Mouse (Mus musculus) G1E (cell line): ENCODE data around the gene Gm5868.

Experiments used
- CTCF ChIP-seq: IDR thresholded peaks from 2 replicates; pipeline ENCODE4 v1.5.1; 2012; ENCODE audit warnings: low read depth, low read length, inconsistent platforms, mixed read lengths
- GATA1 ChIP-seq: IDR thresholded peaks from 2 replicates; pipeline ENCODE4 v1.6.1; 2012; ENCODE audit warnings: borderline replicate concordance, low read length, inconsistent platforms, mixed read lengths
- POLR2AphosphoS5 ChIP-seq: IDR thresholded peaks from 2 replicates; pipeline ENCODE4 v1.6.1; 2012; ENCODE audit warnings: low read depth, low read length, inconsistent platforms; ENCODE audit not compliant: insufficient replicate concordance
- TAL1 ChIP-seq: conservative IDR thresholded peaks from 2 replicates; pipeline ENCODE4 v1.6.1; 2012; ENCODE audit warnings: low read depth, low read length, inconsistent platforms, mixed read lengths

DNA sequence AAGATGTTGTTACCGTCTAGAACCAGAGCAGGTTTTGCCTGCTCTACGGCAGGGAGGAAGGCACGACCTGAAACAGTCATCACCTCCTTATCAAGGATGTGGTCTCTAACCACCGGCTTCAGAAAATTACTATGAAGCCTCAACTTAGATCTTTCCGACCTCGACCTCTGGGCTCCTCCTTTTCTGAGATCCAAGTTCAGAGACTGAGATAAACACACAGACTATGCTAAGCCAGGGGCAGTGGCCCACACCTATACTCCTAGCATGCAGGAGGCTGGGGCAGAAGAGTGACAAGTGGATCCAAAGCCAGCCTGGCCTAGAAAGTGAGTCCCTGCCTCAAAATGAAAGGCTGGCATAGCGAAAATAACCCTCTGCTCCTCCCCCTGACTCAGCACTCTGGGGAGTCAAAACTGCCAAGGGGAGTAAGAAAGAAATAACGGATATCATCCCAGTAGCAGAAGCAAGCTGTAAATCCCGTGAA lies 47.5 kb upstream of the Gm5868 start:
- no peak for TF ChIP-seq CTCF
- no peak for TF ChIP-seq TAL1
- TF ChIP-seq GATA1 = no peak
- TF ChIP-seq POLR2AphosphoS5 = no peak
